Mouse (Mus musculus) spleen, postnatal 10 days (tissue): Measurements from ENCODE around the gene Gm26992.

Experiments used
- DNase-seq, 2 experiments: peaks; one replicate each; pipeline ENCODE4 v3.0.0; 2021 to 2022; ENCODE audit warnings: low spot score in 2 of 2

Gm26992 gene

DNA sequence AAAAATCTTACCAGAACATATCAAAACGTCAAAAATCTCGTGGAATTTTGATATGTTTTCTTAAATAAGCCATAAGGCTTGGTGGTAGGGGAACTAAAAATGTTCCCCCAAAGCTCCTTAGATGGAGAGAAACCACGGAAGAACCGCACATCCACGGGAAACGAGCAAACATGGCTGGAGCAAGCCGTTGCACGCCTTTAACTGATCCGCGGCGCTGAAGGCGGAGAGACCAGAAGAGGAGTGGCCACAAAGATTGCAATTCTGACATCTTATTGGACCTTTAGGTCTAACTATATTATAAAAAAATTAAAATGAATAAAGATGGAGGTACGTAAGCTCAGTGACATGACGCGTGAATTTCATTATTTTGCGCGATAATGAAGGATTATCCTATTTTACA, 61.2 kb downstream of the Gm26992 start:
- DNase-seq: peak in 1 of 2 experiments; percentile 39

DNA sequence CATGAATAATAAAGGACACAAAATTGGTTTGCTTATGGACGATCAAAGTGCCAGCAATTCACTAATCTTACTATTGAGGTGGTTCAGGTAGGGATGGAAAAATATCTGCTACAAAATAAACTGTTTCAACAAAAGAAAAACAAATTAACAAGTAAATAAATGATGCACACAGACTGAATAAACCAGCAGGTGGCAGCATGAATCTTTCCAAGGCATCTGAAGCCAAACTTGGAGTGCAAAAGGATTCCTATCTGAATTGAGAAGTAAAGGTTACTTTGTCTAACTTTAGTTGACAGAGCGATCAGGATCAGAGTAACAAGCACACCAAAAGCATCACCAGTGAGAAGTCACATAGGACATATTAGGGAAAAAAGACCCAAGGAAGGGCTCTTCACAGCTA, 62.2 kb downstream of the Gm26992 start:
- peak; percentile 24 to 42 for DNase-seq

DNA sequence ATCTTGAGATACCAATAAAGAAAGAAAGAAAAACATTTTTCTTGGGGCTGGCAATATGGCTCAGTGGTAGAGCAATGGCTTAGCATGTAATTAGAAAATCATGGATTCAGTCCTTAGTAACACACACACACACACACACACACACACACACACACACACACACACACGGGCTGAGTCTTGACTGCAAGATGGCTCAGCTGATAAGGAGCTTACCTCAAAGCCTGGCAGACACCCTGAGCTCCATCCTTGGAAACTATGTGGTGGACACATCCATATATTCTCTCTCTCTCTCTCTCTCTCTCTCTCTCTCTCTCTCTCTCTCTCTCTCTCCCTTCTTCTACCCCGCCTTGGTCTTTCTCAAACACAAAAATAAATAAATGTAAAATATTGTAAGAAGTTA, 69.0 kb downstream of the Gm26992 start:
- no peak for DNase-seq

DNA sequence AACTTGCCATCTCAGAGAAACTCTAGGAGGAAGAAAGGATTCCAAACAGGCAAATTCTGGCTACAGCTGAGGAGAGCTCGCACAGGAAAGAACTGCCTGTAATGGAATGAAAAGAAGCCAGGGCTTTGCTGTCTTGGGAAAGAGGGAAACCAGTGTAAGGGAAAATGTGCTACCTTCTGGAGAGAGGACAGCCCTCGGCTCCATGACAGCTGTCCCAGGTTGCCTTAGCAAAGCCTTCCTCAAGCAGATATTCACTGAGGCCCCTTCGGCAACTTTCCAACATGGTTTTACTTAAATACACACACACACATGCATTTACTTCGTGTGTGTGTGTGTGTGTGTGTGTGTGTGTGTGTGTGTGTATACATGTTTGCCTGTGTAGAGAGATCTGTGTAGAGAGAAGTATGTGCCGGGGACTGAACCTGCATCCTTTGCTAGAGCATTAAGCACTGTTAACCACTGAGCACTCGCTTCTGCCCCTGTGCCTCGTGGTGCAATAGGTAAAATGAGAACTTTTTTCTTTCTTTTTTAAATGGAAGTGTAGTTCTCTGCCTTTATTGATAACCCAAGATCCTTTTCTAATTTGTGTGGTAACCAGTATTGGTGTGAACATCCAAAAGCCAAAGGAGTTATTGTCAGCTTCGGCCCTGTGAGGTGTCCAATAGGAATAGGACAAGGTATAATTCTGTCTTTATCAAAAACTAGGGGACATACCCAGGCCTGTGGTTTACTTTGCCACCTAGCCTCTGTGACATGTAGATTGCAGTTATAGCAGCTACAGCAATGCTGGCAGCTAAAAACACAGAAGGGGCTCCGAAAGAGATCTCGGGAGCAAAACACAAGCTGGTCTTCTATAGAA, 70.8 kb downstream of the Gm26992 start:
- DNase-seq: peak; percentile 13 to 35

GRCm38 (mm10) chrX:103493351-103494173, 71.8 kb downstream of the Gm26992 start:
- peak; percentile 68 for DNase-seq

DNA sequence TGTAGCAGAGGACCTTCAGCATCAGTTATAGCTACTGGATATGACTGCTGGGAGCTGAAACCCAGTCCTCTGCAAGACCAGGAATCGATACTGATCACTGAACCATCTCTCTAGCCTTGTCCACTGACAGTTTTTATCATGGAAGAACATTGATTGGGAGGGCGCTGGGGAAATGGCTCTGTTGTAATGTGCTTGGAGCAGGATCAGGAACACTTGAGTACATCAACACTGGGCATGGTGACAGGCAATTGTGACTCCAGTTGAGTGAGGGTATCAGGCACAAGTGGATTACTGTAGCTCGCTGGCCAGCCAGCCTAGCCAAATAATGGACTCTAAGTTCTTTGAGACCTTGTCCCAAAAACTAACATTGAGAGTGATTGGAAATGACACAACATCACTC, 77.6 kb downstream of the Gm26992 start:
- no peak for DNase-seq

DNA sequence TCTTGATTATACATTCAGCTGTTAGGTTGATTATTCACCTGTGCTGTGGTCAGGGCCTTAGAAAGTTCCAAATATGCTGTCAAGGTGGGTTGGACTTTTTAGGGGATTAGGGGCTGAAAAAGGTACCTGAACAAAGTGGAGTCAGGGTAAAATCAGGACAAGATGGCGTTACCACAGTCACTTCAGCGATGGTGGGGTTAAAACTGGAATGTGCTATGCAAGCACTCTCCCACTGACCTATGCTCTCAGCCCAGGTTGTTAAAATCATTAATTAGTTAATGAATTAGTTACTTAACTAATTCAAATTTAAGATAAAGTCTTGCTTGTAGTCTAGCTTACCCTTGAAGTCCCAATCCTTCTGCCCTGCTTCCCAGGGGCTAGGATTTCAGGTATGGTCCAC, 78.3 kb downstream of the Gm26992 start:
- no peak for DNase-seq

- no peak for DNase-seq
Measured at GRCm38 (mm10) chrX:103508218-103508617, 86.4 kb downstream of the Gm26992 start.

DNA sequence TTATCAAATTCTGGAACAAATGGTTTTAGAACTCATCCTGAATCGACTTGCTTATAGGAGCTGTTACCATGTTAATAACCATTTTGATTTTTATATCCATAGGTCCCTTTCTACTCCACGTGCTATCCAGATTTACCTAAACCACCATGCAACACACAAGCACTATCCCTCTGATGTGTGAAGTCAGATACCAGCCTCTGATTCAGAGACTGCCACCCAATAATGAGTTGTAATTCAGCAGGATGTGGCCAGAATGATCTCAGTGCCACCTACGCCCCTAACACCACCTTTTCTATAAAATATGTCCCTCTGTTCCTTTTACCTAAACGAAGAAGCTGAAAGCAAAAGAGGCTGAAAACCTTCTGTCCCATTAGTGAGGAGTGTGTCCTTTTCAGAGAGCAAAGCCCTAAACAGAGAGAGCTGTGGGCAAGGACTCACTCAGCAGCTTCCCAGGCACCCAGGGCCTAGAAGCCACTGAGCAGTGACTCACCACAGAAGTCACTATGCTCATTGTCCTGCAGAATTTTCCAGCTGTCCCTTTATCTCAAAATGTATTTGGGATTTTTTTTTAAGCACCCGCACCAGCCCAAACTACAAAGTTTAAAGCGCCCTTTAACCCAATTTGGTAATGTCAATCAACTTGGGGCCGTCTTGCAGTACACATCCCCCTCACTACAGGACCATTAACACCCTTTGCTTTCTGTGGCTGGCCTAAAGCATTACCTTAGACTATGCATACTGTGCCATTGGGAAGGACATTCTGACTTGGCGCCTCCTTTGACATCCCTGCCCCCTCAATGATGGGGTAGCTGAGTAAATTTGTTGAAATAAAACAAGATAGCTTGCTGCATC, 87.6 kb downstream of the Gm26992 start:
- no peak for DNase-seq

- no peak for DNase-seq
Measured at GRCm38 (mm10) chrX:103514782-103515181, 93.0 kb downstream of the Gm26992 start.

- no peak for DNase-seq
Measured at GRCm38 (mm10) chrX:103515346-103515745, 93.5 kb downstream of the Gm26992 start.

DNA sequence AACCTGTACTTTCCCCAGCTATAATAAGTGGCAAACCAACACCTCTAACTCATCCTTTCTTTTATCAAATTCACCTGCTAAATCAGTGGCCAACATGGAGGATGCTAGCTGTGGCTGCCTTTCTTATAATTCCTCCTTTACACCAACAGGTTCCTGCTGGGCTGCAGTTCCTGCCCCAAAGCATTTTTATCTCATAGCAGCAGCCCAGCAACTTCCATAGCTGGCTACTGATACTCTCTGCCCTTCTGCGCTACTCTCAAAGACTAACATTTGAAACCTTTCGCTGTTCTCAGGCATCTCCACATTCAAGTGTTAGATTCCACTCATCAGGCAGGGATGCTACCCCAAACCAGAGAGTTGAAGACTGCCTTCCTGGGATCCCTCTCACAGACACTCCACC, 97.0 kb downstream of the Gm26992 start:
- DNase-seq: no peak

- no peak for DNase-seq
Measured at GRCm38 (mm10) chrX:103519547-103519946, 97.7 kb downstream of the Gm26992 start.

- no peak for DNase-seq
Measured at GRCm38 (mm10) chrX:103521221-103521716, 99.5 kb downstream of the Gm26992 start.

DNA sequence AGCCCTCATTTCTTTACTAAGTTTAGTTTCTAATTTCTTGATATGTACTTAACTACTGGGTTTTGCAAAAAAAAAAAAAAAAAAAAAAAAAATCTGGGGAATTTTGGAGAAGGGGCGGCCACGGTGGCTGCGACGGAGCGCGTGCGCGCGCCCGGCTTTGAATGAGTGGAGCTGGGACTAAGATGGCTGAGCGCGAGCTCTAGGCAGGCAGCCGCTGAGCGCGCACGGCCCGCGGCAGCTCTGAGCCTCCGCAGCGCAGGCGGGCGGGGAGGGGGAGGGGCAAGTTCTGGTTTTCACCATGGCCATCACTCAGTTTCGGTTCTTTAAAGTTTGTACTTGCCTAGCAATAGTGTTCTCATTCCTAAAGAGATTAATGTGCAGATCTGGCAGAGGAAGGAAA, 107.4 kb downstream of the Gm26992 start:
- DNase-seq: peak; percentile 44 to 83
